Mouse (Mus musculus): Measurements from ENCODE around the gene Npas3.
"Not testable (repeated sequence)": the region's sequence is repeated elsewhere in the genome, so short reads cannot be mapped to it uniquely, and the experiment has no call there.

Gene Npas3

GRCm38 (mm10) chr12:53248101-53248727 lies at the start of gene Npas3:
Npas3 (plus strand) TSS chr12:53248677.
- DNase-seq = peak in 1 of 2 experiments; percentile 40

- DNase-seq = no peak
Observed at GRCm38 (mm10) chr12:53217141-53217540, 31.3 kb upstream of the Npas3 start.

GRCm38 (mm10) chr12:53222742-53223141 lies 25.7 kb upstream of the Npas3 start:
- DNase-seq = peak in 1 of 2 experiments; percentile 10

GRCm38 (mm10) chr12:53227356-53227755 lies 21.1 kb upstream of the Npas3 start:
- no peak for DNase-seq

GRCm38 (mm10) chr12:53229419-53229818 lies 19.1 kb upstream of the Npas3 start:
- no peak for DNase-seq

GRCm38 (mm10) chr12:53246181-53246580 lies 2.3 kb upstream of the Npas3 start:
- DNase-seq = no peak

- DNase-seq = no peak
Observed at GRCm38 (mm10) chr12:53246581-53247490, 1.6 kb upstream of the Npas3 start.

GRCm38 (mm10) chr12:53247491-53248035 lies 914 bp upstream of the Npas3 start:
- no peak for DNase-seq

GRCm38 (mm10) chr12:53248796-53249195 lies 319 bp downstream of the Npas3 start:
- DNase-seq = no peak

GRCm38 (mm10) chr12:53251701-53252181 lies 3.3 kb downstream of the Npas3 start:
- peak; percentile 36 to 71 for DNase-seq

GRCm38 (mm10) chr12:53252213-53252571 lies 3.7 kb downstream of the Npas3 start:
- DNase-seq = peak in 1 of 2 experiments; percentile 46

GRCm38 (mm10) chr12:53252572-53253422 lies 4.3 kb downstream of the Npas3 start:
- peak; percentile 34 to 56 for DNase-seq

GRCm38 (mm10) chr12:53253461-53254159 lies 5.1 kb downstream of the Npas3 start:
- DNase-seq = peak; percentile 21 to 52

GRCm38 (mm10) chr12:53254160-53254480 lies 5.6 kb downstream of the Npas3 start:
- no peak for DNase-seq

- not testable (repeated sequence) for DNase-seq
Observed at GRCm38 (mm10) chr12:53274502-53274901, 26.0 kb downstream of the Npas3 start.

- DNase-seq = no peak
Observed at GRCm38 (mm10) chr12:53277393-53277792, 28.9 kb downstream of the Npas3 start.

GRCm38 (mm10) chr12:53290341-53290740 lies 41.9 kb downstream of the Npas3 start:
- DNase-seq = no peak

- no peak for DNase-seq
Observed at GRCm38 (mm10) chr12:53290846-53291245, 42.4 kb downstream of the Npas3 start.

GRCm38 (mm10) chr12:53292010-53292409 lies 43.5 kb downstream of the Npas3 start:
- DNase-seq = no peak

GRCm38 (mm10) chr12:53292508-53293300 lies 44.2 kb downstream of the Npas3 start:
- no peak for DNase-seq

- no peak for DNase-seq
Observed at GRCm38 (mm10) chr12:53294011-53294410, 45.5 kb downstream of the Npas3 start.
